ENCODE assay signal across 12 mouse cellular contexts in the genomic region with DNA sequence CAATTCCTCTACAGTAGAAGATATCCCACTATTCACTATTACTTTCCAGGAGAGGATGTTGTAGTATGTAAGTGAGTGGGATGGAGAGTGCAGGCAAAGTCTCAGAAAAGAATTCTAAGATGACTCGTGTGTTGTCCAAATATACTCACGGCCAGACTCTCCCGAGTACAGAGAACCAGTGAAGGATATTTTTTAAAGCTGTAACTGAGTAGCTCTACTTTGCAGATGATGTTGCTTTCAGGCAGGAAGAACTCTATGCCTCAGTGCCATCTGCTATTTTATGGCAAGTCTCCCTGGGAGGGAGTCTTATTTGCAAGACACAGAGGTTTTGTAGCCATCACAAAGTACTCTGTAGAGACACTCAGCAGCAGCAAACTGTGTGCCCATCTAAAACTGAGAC. TPM values are rescaled to one million over a fixed set of nuclear protein-coding genes. Genes with fewer than 3 reads are reported as not detected.
DNase-seq lines count a peak whose midpoint lies in the region.
"Had no signal": no experiment of that assay in that cellular context is flagged by ENCODE, and none has a peak within 500 bp of the region (broad histone marks: within the 10 kb centered on the region; RNA-seq: fewer than 3 reads in every experiment).

No protein-coding gene starts in this region.

- peak; percentile 40 for DNase-seq in layer of hippocampus, adult 11-12 months (ENCODE audit: low spot score)
- no peak for DNase-seq in layer of hippocampus, postnatal 25 days (ENCODE audit: extremely low spot score in 1 of 2, low spot score in 1 of 2)
- peak; percentile 44 for DNase-seq in cerebellum, adult 9-11 months
- DNase-seq in layer of hippocampus, adult 9-11 months, result peak; percentile 62
- DNase-seq in right cerebral cortex, postnatal 25 days, result peak; percentile 48
- DNase-seq in natural killer cell, adult 2 months (ENCODE audit: low spot score in 2 of 2), result no peak
- no peak for DNase-seq in ovary, postnatal 36 days (ENCODE audit: low spot score)
- DNase-seq in urinary bladder, postnatal 4 days (ENCODE audit: low spot score in 2 of 2), result no peak
- DNase-seq: B cell, adult 2 months; gastrocnemius, adult 2 months; kidney, postnatal 10 days; retina, postnatal 1 day had no signal

RNA-seq across cellular contexts. Expression of a gene that starts 52.6 kb away (rescaled TPM):
- total RNA-seq in layer of hippocampus, postnatal 25 days (2021), result under 1 TPM; 0.44 to 0.80 TPM
- total RNA-seq: gastrocnemius, adult 2 months had no signal

RNA-seq across cellular contexts. Expression of a gene that starts 57.4 kb away (rescaled TPM):
- total RNA-seq in layer of hippocampus, postnatal 25 days (2021), result 1 to 10 TPM in 1 of 2 experiments, under 1 TPM in 1; 0.20 to 1.1 TPM
- total RNA-seq: gastrocnemius, adult 2 months had no signal

Comparison
In these comparisons a context has a peak if more than half of its experiments do, and no peak if none do; other contexts are left out.
1. DNase-seq: peak in layer of hippocampus, adult 11-12 months (single experiment), cerebellum, adult 9-11 months (single experiment), layer of hippocampus, adult 9-11 months (single experiment) and right cerebral cortex, postnatal 25 days (single experiment); none in layer of hippocampus, postnatal 25 days (0 of 2), natural killer cell, adult 2 months (0 of 2), ovary, postnatal 36 days (single experiment) and urinary bladder, postnatal 4 days (0 of 2).